ENCODE assay signal across 21 mouse cellular contexts in the genomic region with DNA sequence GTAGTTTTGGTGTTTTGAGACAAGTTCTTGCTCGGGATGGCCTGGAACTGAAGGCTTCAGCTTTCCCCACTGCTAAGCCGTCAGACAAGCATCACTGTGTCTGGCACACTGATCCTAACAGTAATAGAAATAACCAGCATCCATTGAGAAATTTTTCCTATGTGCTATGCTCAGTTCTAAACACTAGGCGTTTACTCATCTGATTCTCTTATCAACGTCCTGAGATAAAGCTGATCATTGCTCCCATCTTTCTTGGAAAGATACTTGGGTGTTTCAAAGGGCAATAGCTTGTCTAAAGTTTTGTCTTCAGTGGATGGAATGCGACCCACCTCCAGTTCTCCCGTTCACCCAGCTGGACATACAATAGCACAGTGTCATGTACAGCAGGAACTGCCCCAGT.
"Had no signal": no experiment of that assay in that cellular context is flagged by ENCODE, and none has a peak within 500 bp of the region (broad histone marks: within the 10 kb centered on the region; RNA-seq: fewer than 3 reads in every experiment).

No protein-coding gene starts in this region.

- H3K4me1 ChIP-seq: heart, embryonic 10.5 days; heart, embryonic 12.5 days; hindbrain, embryonic 10.5 days; hindbrain, embryonic 12.5 days; limb, embryonic 13.5 days; limb, embryonic 15.5 days had no signal

- H3K27ac ChIP-seq: gastrocnemius, adult 2 months; heart, embryonic 10.5 days; hindbrain, embryonic 10.5 days; hindbrain, embryonic 12.5 days; hindbrain, embryonic 14.5 days; layer of hippocampus, adult 2 months; left cerebral cortex, adult 2 months; limb, embryonic 13.5 days; limb, embryonic 15.5 days had no signal

- H3K36me3 ChIP-seq: heart, embryonic 10.5 days; heart, embryonic 12.5 days; hindbrain, embryonic 10.5 days; hindbrain, embryonic 12.5 days; limb, embryonic 13.5 days; limb, embryonic 15.5 days had no signal

- DNase-seq: gastrocnemius, adult 2 months; gastrocnemius, postnatal 10 days; gastrocnemius, postnatal 25 days; heart, postnatal 10 days; heart, postnatal 4 days; kidney, adult 18-20 months; kidney, adult 8-10 months; kidney, postnatal 10 days; kidney, postnatal 25 days; kidney, postnatal 4 days had no signal

- H3K9ac ChIP-seq: heart, embryonic 12.5 days; hindbrain, embryonic 12.5 days; hindbrain, embryonic 14.5 days; limb, embryonic 13.5 days; limb, embryonic 15.5 days had no signal

- ATAC-seq: hindbrain, embryonic 16.5 days; intestine, embryonic 16.5 days had no signal

- H3K4me3 ChIP-seq: gastrocnemius, adult 2 months; heart, embryonic 10.5 days; heart, embryonic 12.5 days; hindbrain, embryonic 10.5 days; hindbrain, embryonic 12.5 days; layer of hippocampus, adult 2 months; left cerebral cortex, adult 2 months; limb, embryonic 13.5 days; limb, embryonic 15.5 days had no signal

- H3K9me3 ChIP-seq: heart, embryonic 10.5 days; heart, embryonic 12.5 days; hindbrain, embryonic 10.5 days; hindbrain, embryonic 12.5 days; limb, embryonic 13.5 days; limb, embryonic 15.5 days had no signal

- H3K27me3 ChIP-seq: heart, embryonic 12.5 days; hindbrain, embryonic 12.5 days; limb, embryonic 13.5 days; limb, embryonic 15.5 days had no signal

- H3K4me2 ChIP-seq: heart, embryonic 12.5 days; hindbrain, embryonic 12.5 days; hindbrain, embryonic 14.5 days; limb, embryonic 13.5 days; limb, embryonic 15.5 days had no signal
